Mouse (Mus musculus) intestine, postnatal 0 days (tissue): ENCODE results near the gene Wdr20rt. TPM values are rescaled to one million over a fixed set of nuclear protein-coding genes. Genes with fewer than 3 reads are reported as not detected.
A peak's percentile ranks its signal among the peaks of the same experiment; 100 is the strongest.

ENCODE experiments used
- ATAC-seq: fragments of 200-750 bp; cut with Nextera tagmentation; 2 replicates; pipeline ENCODE4 v1.8.0; 2017; ENCODE audit warnings: mild to moderate bottlenecking, moderate TSS enrichment, moderate library complexity
- H3K27ac ChIP-seq: fragments of 300-500 bp; sonication (generic); 2 replicates; pipeline ENCODE4 v1.5.1; 2014; ENCODE audit warnings: mild to moderate bottlenecking, low read depth, low read length, moderate library complexity
- H3K27me3 ChIP-seq: fragments of 300-500 bp; sonication (generic); replicated peaks from 2 replicates; pipeline ENCODE4 v1.6.1; 2014; ENCODE audit warnings: low read length, mixed read lengths; ENCODE audit not compliant: control insufficient read depth, insufficient read depth
- H3K36me3 ChIP-seq: fragments of 300-500 bp; sonication (generic); 2 replicates; pipeline ENCODE4 v1.6.1; 2014; ENCODE audit warnings: mild to moderate bottlenecking, moderate library complexity; ENCODE audit not compliant: control insufficient read depth, insufficient read depth
- H3K4me1 ChIP-seq: fragments of 300-500 bp; sonication (generic); replicated peaks from 2 replicates; pipeline ENCODE4 v1.6.1; 2014; ENCODE audit warnings: antibody characterized with exemption, low read length, mixed read lengths; ENCODE audit not compliant: control insufficient read depth, insufficient read depth
- H3K4me2 ChIP-seq: fragments of 300-500 bp; sonication (generic); replicated peaks from 2 replicates; pipeline ENCODE4 v1.6.1; 2014; ENCODE audit warnings: low read depth, mild to moderate bottlenecking, moderate library complexity
- H3K4me3 ChIP-seq: fragments of 300-500 bp; sonication (generic); 2 replicates; pipeline ENCODE4 v1.5.1; 2014; ENCODE audit warnings: low read depth, low read length
- H3K9ac ChIP-seq: fragments of 300-500 bp; sonication (generic); 2 replicates; pipeline ENCODE4 v1.6.1; 2014; ENCODE audit warnings: mild to moderate bottlenecking, low read depth, low read length
- H3K9me3 ChIP-seq: fragments of 300-500 bp; sonication (generic); 2 replicates; pipeline ENCODE4 v1.6.1; 2016; ENCODE audit warnings: mixed run types; ENCODE audit not compliant: control insufficient read depth
- CTCF ChIP-seq: sonication (generic); IDR thresholded peaks from 2 replicates; pipeline ENCODE4 v1.5.1; 2016; ENCODE audit warnings: low read depth, mild to moderate bottlenecking, control low read depth, antibody characterized with exemption, moderate library complexity
- WGBS: fragments of 180-500 bp; shearing (Covaris S2); extraction: QIAGEN DNeasy Blood & Tissue Kit; methylation state at CpG from one replicate; pipeline ENCODE4 v1.1.7; 2014; 5-methylcytosine and 5-hydroxymethylcytosine counted together
- polyA plus RNA-seq: library from polyadenylated mRNA; unstranded; fragments of >200 nt; fragmentation: Nextera tagmentation; extraction: Ambion mirVana; gene quantifications from 2 replicates; pipeline ENCODE4 v1.2.1, GENCODE M21; 2015

The Wdr20rt gene
- polyA plus RNA-seq, 1 experiment from 2014 or later = not detected

- no peak overlapping the region for H3K9ac ChIP-seq
- H3K27me3 ChIP-seq = no peaks in the 10 kb centered on the region
- no peaks in the 10 kb centered on the region for H3K36me3 ChIP-seq
- H3K27ac ChIP-seq = no peak overlapping the region
- ATAC-seq = no peak
- 85% methylated on average over 13 of the region's 13 CpGs for WGBS
- H3K4me1 ChIP-seq = no peaks in the 10 kb centered on the region
- H3K9me3 ChIP-seq = no peaks in the 10 kb centered on the region
- no peak for TF ChIP-seq CTCF
- no peak overlapping the region for H3K4me3 ChIP-seq
- no peak overlapping the region for H3K4me2 ChIP-seq
Observed at GRCm38 (mm10) chr12:65259139-65260111, 34.1 kb downstream of the Wdr20rt start.

- H3K27ac ChIP-seq = no peak overlapping the region
- no peak for TF ChIP-seq CTCF
- no peaks in the 10 kb centered on the region for H3K4me1 ChIP-seq
- no peak overlapping the region for H3K9ac ChIP-seq
- ATAC-seq = no peak
- no peaks in the 10 kb centered on the region for H3K9me3 ChIP-seq
- H3K27me3 ChIP-seq = no peaks in the 10 kb centered on the region
- H3K36me3 ChIP-seq = no peaks in the 10 kb centered on the region
- 63% methylated on average over 5 of the region's 5 CpGs for WGBS
- no peak overlapping the region for H3K4me3 ChIP-seq
- no peak overlapping the region for H3K4me2 ChIP-seq
Observed at GRCm38 (mm10) chr12:65268311-65268984, 43.1 kb downstream of the Wdr20rt start.

GRCm38 (mm10) chr12:65269406-65269805, 44.1 kb downstream of the Wdr20rt start:
- Histone ChIP-seq H3K27me3 (no peaks in the 10 kb centered on the region), H3K9me3 (no peaks in the 10 kb centered on the region), H3K4me3 (no peak overlapping the region), H3K9ac (no peak overlapping the region), H3K36me3 (no peaks in the 10 kb centered on the region), H3K4me1 (no peaks in the 10 kb centered on the region), H3K4me2 (no peak overlapping the region), H3K27ac (no peak overlapping the region)
- no peak for TF ChIP-seq CTCF
- ATAC-seq = no peak
- 86% methylated on average over 5 of the region's 5 CpGs for WGBS

GRCm38 (mm10) chr12:65273807-65274206, 48.5 kb downstream of the Wdr20rt start:
- ATAC-seq = no peak
- H3K9ac ChIP-seq = no peak overlapping the region
- no peak overlapping the region for H3K4me3 ChIP-seq
- WGBS = 62% methylated on average over 4 of the region's 4 CpGs
- no peaks in the 10 kb centered on the region for H3K27me3 ChIP-seq
- H3K4me2 ChIP-seq = no peak overlapping the region
- TF ChIP-seq CTCF = peak; percentile 55
- no peak overlapping the region for H3K27ac ChIP-seq
- H3K4me1 ChIP-seq = no peaks in the 10 kb centered on the region
- no peaks in the 10 kb centered on the region for H3K9me3 ChIP-seq
- no peaks in the 10 kb centered on the region for H3K36me3 ChIP-seq

Other genes with a start within 250 kb of the Wdr20rt start
- 14.0 and 14.6 TPM in 2 replicates for gene Prpf39, start 189.2 kb upstream of the Wdr20rt start, polyA plus RNA-seq
- 143 and 146 TPM in 2 replicates for gene Fkbp3, start 151.5 kb upstream of the Wdr20rt start, polyA plus RNA-seq
- gene Fancm, start 149.9 kb upstream of the Wdr20rt start, polyA plus RNA-seq = 2.1 and 2.9 TPM in 2 replicates
- 10.9 and 11.3 TPM in 2 replicates for gene Mis18bp1, start 52.9 kb upstream of the Wdr20rt start, polyA plus RNA-seq